Mouse (Mus musculus) limb, embryonic 10.5 days (tissue): ENCODE measurements at regions not wholly inside any gene's neighbourhood (a gene's known extent, or its start where the extent isn't known, plus 50 kb on each side); places are given as distances from the start of the nearest gene placed in this dataset.

Experiments used
- DNase-seq: peaks from one replicate; pipeline ENCODE4 v3.0.0-alpha.2; 2017; ENCODE audit warnings: low spot score
- H3K27ac ChIP-seq: fragments of 300-500 bp; sonication (generic); 2 replicates; pipeline ENCODE4 v1.5.1; 2016; ENCODE audit warnings: mild to moderate bottlenecking
- H3K27me3 ChIP-seq: fragments of 300-500 bp; sonication (generic); 2 replicates; pipeline ENCODE4 v1.6.1; 2016; ENCODE audit warnings: low read depth, mild to moderate bottlenecking; ENCODE audit not compliant: poor library complexity, severe bottlenecking
- H3K36me3 ChIP-seq: fragments of 300-500 bp; sonication (generic); 2 replicates; pipeline ENCODE4 v1.6.1; 2016; ENCODE audit warnings: mild to moderate bottlenecking, moderate library complexity
- H3K4me1 ChIP-seq: fragments of 300-500 bp; sonication (generic); 2 replicates; pipeline ENCODE4 v1.6.1; 2016
- H3K4me3 ChIP-seq: fragments of 300-500 bp; sonication (generic); 2 replicates; pipeline ENCODE4 v1.5.1; 2016; ENCODE audit warnings: mild to moderate bottlenecking, moderate library complexity
- H3K9me3 ChIP-seq: fragments of 300-500 bp; sonication (generic); replicated peaks from 2 replicates; pipeline ENCODE4 v1.6.1; 2016; ENCODE audit warnings: mild to moderate bottlenecking
- WGBS: fragments of 180-500 bp; shearing (Covaris S2); methylation state at CpG from one replicate; pipeline ENCODE4 v1.1.7; 2016; 5-methylcytosine and 5-hydroxymethylcytosine counted together

- WGBS: 88% methylated on average over 5 of the region's 5 CpGs
- H3K27me3 ChIP-seq: no peaks in the 10 kb centered on the region
- no peak overlapping the region for H3K27ac ChIP-seq
- peaks cover 10% of the 10 kb centered on the region for H3K4me1 ChIP-seq
- no peaks in the 10 kb centered on the region for H3K36me3 ChIP-seq
- no peaks in the 10 kb centered on the region for H3K9me3 ChIP-seq
- H3K4me3 ChIP-seq: no peak overlapping the region
- no peak for DNase-seq
Measured at GRCm38 (mm10) chr13:37621319-37622050, 156.7 kb upstream of the Rreb1 start.

- H3K4me3 ChIP-seq: no peak overlapping the region
- H3K27ac ChIP-seq: no peak overlapping the region
- DNase-seq: no peak
- WGBS: 69% methylated on average over 6 of the region's 6 CpGs
- no peaks in the 10 kb centered on the region for H3K27me3 ChIP-seq
- H3K9me3 ChIP-seq: no peaks in the 10 kb centered on the region
- H3K36me3 ChIP-seq: no peaks in the 10 kb centered on the region
- peaks cover 10% of the 10 kb centered on the region for H3K4me1 ChIP-seq
Measured at GRCm38 (mm10) chr13:37622366-37623088, 155.7 kb upstream of the Rreb1 start.

GRCm38 (mm10) chr13:37624741-37625140 is 153.5 kb upstream of the Rreb1 start:
- Histone ChIP-seq H3K4me1 (peaks cover 26% of the 10 kb centered on the region), H3K4me3 (no peak overlapping the region), H3K9me3 (no peaks in the 10 kb centered on the region), H3K27me3 (no peaks in the 10 kb centered on the region), H3K36me3 (no peaks in the 10 kb centered on the region), H3K27ac (no peak overlapping the region)
- DNase-seq: no peak
- 59% methylated on average over 1 of the region's 1 CpGs for WGBS

- no peak for DNase-seq
- Histone ChIP-seq H3K4me1 (peaks cover 17% of the 10 kb centered on the region), H3K27me3 (no peaks in the 10 kb centered on the region), H3K9me3 (no peaks in the 10 kb centered on the region), H3K27ac (no peak overlapping the region), H3K4me3 (no peak overlapping the region), H3K36me3 (no peaks in the 10 kb centered on the region)
- WGBS: 89% methylated on average over 13 of the region's 13 CpGs
Measured at GRCm38 (mm10) chr13:37625532-37626235, 152.5 kb upstream of the Rreb1 start.

- Histone ChIP-seq H3K27ac (peak overlapping the region; percentile 50; the same call in 1 of the 2 replicates), H3K4me3 (no peak overlapping the region), H3K36me3 (no peaks in the 10 kb centered on the region), H3K27me3 (no peaks in the 10 kb centered on the region), H3K9me3 (no peaks in the 10 kb centered on the region), H3K4me1 (peaks cover 17% of the 10 kb centered on the region)
- DNase-seq: no peak
- WGBS: 62% methylated on average over 16 of the region's 16 CpGs
Measured at GRCm38 (mm10) chr13:37628391-37629270, 149.6 kb upstream of the Rreb1 start.

- 80% methylated on average over 6 of the region's 6 CpGs for WGBS
Measured at GRCm38 (mm10) chr13:37629271-37629899, 148.8 kb upstream of the Rreb1 start.

GRCm38 (mm10) chr13:37632835-37633440 is 145.3 kb upstream of the Rreb1 start:
- H3K27ac ChIP-seq: no peak overlapping the region
- 93% methylated on average over 5 of the region's 5 CpGs for WGBS

More at GRCm38 (mm10) chr13:37629271-37629899, 148.8 kb upstream of the Rreb1 start:
- no peaks in the 10 kb centered on the region for H3K27me3 ChIP-seq
- no peak for DNase-seq
- H3K36me3 ChIP-seq: no peaks in the 10 kb centered on the region
- no peak overlapping the region for H3K4me3 ChIP-seq
- H3K9me3 ChIP-seq: no peaks in the 10 kb centered on the region
- H3K4me1 ChIP-seq: peaks cover 17% of the 10 kb centered on the region
- H3K27ac ChIP-seq: peak overlapping the region; percentile 50; the same call in 1 of the 2 replicates

GRCm38 (mm10) chr13:37636363-37636762 is 141.8 kb upstream of the Rreb1 start:
- DNase-seq: no peak
- WGBS: 49% methylated on average over 4 of the region's 4 CpGs
- Histone ChIP-seq H3K4me1 (peaks cover 8% of the 10 kb centered on the region; the same call in 1 of the 2 replicates), H3K27ac (no peak overlapping the region), H3K9me3 (no peaks in the 10 kb centered on the region), H3K4me3 (no peak overlapping the region), H3K36me3 (no peaks in the 10 kb centered on the region), H3K27me3 (no peaks in the 10 kb centered on the region)

More at GRCm38 (mm10) chr13:37632835-37633440, 145.3 kb upstream of the Rreb1 start:
- H3K4me3 ChIP-seq: no peak overlapping the region
- no peaks in the 10 kb centered on the region for H3K27me3 ChIP-seq
- no peaks in the 10 kb centered on the region for H3K36me3 ChIP-seq
- H3K9me3 ChIP-seq: no peaks in the 10 kb centered on the region
- no peak for DNase-seq
- H3K4me1 ChIP-seq: peaks cover 20% of the 10 kb centered on the region

- 91% methylated on average over 10 of the region's 10 CpGs for WGBS
- DNase-seq: no peak
- Histone ChIP-seq H3K4me3 (no peak overlapping the region), H3K4me1 (peaks cover 8% of the 10 kb centered on the region; the same call in 1 of the 2 replicates), H3K27me3 (no peaks in the 10 kb centered on the region), H3K27ac (no peak overlapping the region), H3K9me3 (no peaks in the 10 kb centered on the region), H3K36me3 (no peaks in the 10 kb centered on the region)
Measured at GRCm38 (mm10) chr13:37637151-37637550, 141.0 kb upstream of the Rreb1 start.

GRCm38 (mm10) chr13:37638071-37638511 is 140.1 kb upstream of the Rreb1 start:
- Histone ChIP-seq H3K4me3 (no peak overlapping the region), H3K4me1 (peaks cover 8% of the 10 kb centered on the region; the same call in 1 of the 2 replicates), H3K9me3 (no peaks in the 10 kb centered on the region), H3K27ac (no peak overlapping the region), H3K27me3 (no peaks in the 10 kb centered on the region), H3K36me3 (no peaks in the 10 kb centered on the region)
- no peak for DNase-seq
- 47% methylated on average over 8 of the region's 8 CpGs for WGBS

GRCm38 (mm10) chr13:37642410-37643093 is 135.6 kb upstream of the Rreb1 start:
- H3K4me3 ChIP-seq: no peak overlapping the region
- H3K36me3 ChIP-seq: no peaks in the 10 kb centered on the region
- H3K27ac ChIP-seq: no peak overlapping the region
- DNase-seq: no peak
- H3K4me1 ChIP-seq: peaks cover 5% of the 10 kb centered on the region; the same call in 1 of the 2 replicates
- WGBS: 75% methylated on average over 13 of the region's 13 CpGs
- no peaks in the 10 kb centered on the region for H3K9me3 ChIP-seq
- no peaks in the 10 kb centered on the region for H3K27me3 ChIP-seq
